Mouse (Mus musculus) forebrain, embryonic 11.5 days (tissue): ENCODE measurements at regions not wholly inside any gene's neighbourhood (a gene's known extent, or its start where the extent isn't known, plus 50 kb on each side); places are given as distances from the start of the nearest gene placed in this dataset.
A peak's percentile ranks its signal among the peaks of the same experiment; 100 is the strongest.

Experiments used
- ATAC-seq: fragments of 200-750 bp; cut with Nextera tagmentation; replicated peaks from 2 replicates; pipeline ENCODE4 v1.8.0; 2017; ENCODE audit warnings: moderate TSS enrichment; ENCODE audit not compliant: low FRiP score
- DNase-seq: peaks from one replicate; pipeline ENCODE4 v3.0.0-alpha.2; 2017; ENCODE audit warnings: low spot score
- H3K27ac ChIP-seq: fragments of 300-500 bp; sonication (generic); 2 replicates; pipeline ENCODE4 v1.5.1; 2014; ENCODE audit warnings: low read depth, low read length
- H3K27me3 ChIP-seq: fragments of 300-500 bp; sonication (generic); 2 replicates; pipeline ENCODE4 v1.6.1; 2014; ENCODE audit warnings: mild to moderate bottlenecking, low read length, mixed read lengths; ENCODE audit not compliant: control insufficient read depth, insufficient read depth
- H3K36me3 ChIP-seq: fragments of 300-500 bp; sonication (generic); 2 replicates; pipeline ENCODE4 v1.6.1; 2014; ENCODE audit warnings: mild to moderate bottlenecking, low read length, moderate library complexity, mixed read lengths; ENCODE audit not compliant: control insufficient read depth, insufficient read depth
- H3K4me1 ChIP-seq: fragments of 300-500 bp; sonication (generic); replicated peaks from 2 replicates; pipeline ENCODE4 v1.6.1; 2014; ENCODE audit warnings: low read length, mixed read lengths; ENCODE audit not compliant: control insufficient read depth, insufficient read depth
- H3K4me2 ChIP-seq: fragments of 300-500 bp; sonication (generic); 2 replicates; pipeline ENCODE4 v1.6.1; 2014; ENCODE audit warnings: low read depth, mild to moderate bottlenecking, low read length, moderate library complexity, mixed read lengths; ENCODE audit not compliant: severe bottlenecking
- H3K4me3 ChIP-seq: fragments of 300-500 bp; sonication (generic); 2 replicates; pipeline ENCODE4 v1.5.1; 2014; ENCODE audit warnings: low read depth, low read length
- H3K9ac ChIP-seq: fragments of 300-500 bp; sonication (generic); 2 replicates; pipeline ENCODE4 v1.6.1; 2014; ENCODE audit warnings: low read length
- H3K9me3 ChIP-seq: fragments of 300-500 bp; sonication (generic); 2 replicates; pipeline ENCODE4 v1.6.1; 2016; ENCODE audit warnings: low read length, mixed read lengths; ENCODE audit not compliant: control insufficient read depth
- WGBS: fragments of 180-500 bp; shearing (Covaris S2); extraction: QIAGEN DNeasy Blood & Tissue Kit; methylation state at CpG from one replicate; pipeline ENCODE4 v1.1.7; 2014; 5-methylcytosine and 5-hydroxymethylcytosine counted together

DNA sequence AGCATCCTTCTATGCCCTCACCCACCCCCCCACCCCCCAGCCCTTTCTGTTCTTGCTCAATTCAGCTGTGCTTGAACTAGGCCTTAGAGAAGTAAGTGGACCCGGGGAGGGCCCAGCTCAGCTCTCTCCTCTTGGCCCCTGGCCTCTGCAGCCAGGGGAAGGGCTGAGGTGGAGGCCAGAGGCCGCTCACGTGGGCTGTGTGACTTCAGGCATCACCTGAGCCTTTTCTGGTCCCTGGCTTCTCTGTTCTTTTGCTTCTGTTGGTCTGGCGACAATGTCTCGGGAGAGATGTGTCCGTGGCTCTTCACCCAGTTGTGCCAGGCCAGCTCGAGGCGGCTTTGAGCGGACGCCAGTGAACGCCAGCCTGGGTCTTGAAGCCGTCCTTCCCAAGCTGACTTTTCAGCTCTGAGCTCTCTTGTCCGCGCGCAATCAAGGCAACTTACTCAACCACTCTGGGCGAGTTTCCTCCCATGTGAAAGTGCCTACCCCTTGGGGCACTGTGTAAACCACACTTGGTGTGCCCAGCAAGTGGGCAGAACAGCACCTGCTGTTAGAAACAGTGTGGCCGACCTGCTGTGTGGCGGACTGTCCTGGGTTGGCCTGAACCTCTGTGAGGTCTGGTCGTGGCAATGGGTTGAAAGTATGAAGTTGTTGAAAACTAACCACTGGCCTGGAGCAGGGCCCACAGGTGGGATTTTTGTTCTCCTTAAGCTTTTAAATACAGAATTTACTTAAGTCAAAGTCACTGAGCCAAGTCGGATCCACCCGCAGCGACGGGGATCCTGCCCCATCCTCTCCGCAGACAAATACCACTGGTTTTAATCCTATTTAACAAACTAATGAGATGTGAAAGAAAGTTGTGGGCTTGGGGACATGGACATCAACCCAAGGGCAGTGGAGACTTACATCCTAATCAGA, 86.9 kb upstream of the Tmem189 start:
- Histone ChIP-seq H3K4me1 (peaks cover 10% of the 10 kb centered on the region), H3K27me3 (no peaks in the 10 kb centered on the region), H3K27ac (peak overlapping the region; percentile 37; the same call in 1 of the 2 replicates), H3K36me3 (no peaks in the 10 kb centered on the region; the same call in 1 of the 2 replicates), H3K4me2 (peak overlapping the region; percentile 99; the same call in 1 of the 2 replicates), H3K9ac (peak overlapping the region; percentile 84), H3K4me3 (peak overlapping the region; percentile 60; the same call in 1 of the 2 replicates), H3K9me3 (no peaks in the 10 kb centered on the region)
- 66% methylated on average over 24 of the region's 24 CpGs for WGBS
- ATAC-seq = no peak
- no peak for DNase-seq

DNA sequence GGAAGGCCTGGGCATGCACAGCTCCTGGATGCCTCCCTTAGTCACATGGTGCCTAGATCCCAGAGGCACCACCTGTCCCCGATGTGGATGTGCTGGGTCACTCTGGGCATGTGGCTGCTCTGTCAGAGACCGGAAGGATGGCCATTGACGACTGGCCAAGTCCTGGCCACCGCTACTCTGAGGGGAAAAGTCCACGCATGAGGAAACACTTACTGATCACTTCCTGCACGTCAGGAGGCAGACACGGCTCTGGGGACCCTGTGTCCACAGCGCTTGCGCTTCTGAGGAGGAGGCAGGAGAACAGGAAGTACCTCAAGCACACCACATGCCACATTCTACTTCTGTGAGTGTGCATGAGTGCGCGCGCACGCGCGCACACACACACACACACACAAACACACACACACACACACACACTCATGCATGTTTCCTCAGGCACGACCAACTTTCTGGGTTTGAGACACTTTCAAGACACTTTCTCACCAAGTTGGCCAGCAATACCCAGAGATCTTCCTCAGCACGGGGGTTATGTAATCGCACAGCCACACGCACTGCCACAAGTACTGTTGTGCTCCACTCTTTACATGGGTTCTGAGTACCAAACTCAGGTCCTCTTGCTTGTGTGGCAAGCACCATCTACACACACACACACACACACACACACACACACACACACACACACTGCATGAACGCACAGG, 85.7 kb upstream of the Tmem189 start:
- Histone ChIP-seq H3K27me3 (no peaks in the 10 kb centered on the region), H3K36me3 (no peaks in the 10 kb centered on the region; the same call in 1 of the 2 replicates), H3K9ac (no peak overlapping the region), H3K4me1 (peaks cover 10% of the 10 kb centered on the region), H3K9me3 (no peaks in the 10 kb centered on the region), H3K27ac (no peak overlapping the region), H3K4me2 (no peak overlapping the region), H3K4me3 (no peak overlapping the region)
- 76% methylated on average over 20 of the region's 20 CpGs for WGBS
- ATAC-seq = no peak
- no peak for DNase-seq

GRCm38 (mm10) chr2:167774806-167775179, 85.2 kb upstream of the Tmem189 start:
- Histone ChIP-seq H3K4me3 (no peak overlapping the region), H3K36me3 (no peaks in the 10 kb centered on the region; the same call in 1 of the 2 replicates), H3K9ac (no peak overlapping the region), H3K4me1 (peaks cover 10% of the 10 kb centered on the region), H3K4me2 (no peak overlapping the region), H3K27me3 (no peaks in the 10 kb centered on the region), H3K9me3 (no peaks in the 10 kb centered on the region), H3K27ac (no peak overlapping the region)
- ATAC-seq (no peak), DNase-seq (no peak)
- WGBS = 20% methylated on average over 10 of the region's 10 CpGs

DNA sequence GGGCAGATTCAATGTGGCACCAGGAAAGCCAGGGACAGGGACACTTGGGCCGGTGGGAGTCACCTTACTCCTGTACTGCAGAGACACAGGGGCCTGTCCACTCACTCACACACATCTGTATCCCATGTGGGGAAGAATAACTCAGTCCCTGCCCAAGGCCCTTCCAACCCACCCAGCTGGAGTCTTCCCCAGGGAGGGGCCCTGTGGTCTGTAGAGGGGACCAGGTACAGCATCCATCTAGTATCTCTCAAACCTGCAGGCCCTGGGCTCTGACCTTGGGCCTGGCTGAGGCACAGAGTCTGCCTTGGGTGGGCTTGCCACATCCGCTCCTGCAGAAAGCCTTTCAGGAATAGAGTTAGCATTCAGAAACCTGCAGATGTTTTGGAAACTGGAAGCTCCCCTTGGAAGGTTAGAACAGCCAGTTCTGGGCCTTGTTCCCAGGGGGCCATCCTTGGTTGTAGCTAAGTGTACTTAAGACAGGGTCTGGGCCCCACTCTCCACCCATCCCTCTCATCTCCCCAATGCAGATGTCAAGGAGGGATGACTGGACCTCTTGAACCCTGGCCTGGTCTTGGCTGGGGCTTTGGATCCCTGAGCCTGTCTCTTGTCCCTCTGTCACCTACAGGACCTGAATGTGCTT, 84.7 kb upstream of the Tmem189 start:
- 93% methylated on average over 2 of the region's 2 CpGs for WGBS
- H3K36me3 ChIP-seq = no peaks in the 10 kb centered on the region
- no peak for ATAC-seq
- no peak overlapping the region for H3K4me3 ChIP-seq
- no peaks in the 10 kb centered on the region for H3K27me3 ChIP-seq
- peaks cover 10% of the 10 kb centered on the region for H3K4me1 ChIP-seq
- no peak overlapping the region for H3K4me2 ChIP-seq
- no peak for DNase-seq
- no peaks in the 10 kb centered on the region for H3K9me3 ChIP-seq
- no peak overlapping the region for H3K9ac ChIP-seq
- no peak overlapping the region for H3K27ac ChIP-seq

DNA sequence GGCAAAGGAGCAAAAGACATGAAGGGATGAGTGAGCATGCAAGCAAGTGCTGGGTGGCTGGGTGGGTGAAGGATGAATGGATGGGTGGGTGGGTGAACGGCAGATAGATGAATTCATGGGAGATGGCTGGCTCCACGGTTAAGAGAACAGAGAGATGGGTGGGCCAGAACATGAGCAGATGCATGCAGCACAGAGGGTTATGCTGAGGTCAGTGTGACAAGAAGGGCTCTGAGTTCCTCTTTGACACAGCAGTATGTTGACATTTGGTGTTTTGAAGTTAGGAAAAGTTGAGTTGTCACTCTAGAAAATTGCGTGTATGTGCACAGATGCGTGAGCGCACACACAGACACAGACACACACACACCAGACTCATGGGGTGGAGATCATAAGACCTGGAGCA, 83.2 kb upstream of the Tmem189 start:
- Histone ChIP-seq H3K27ac (no peak overlapping the region), H3K36me3 (no peaks in the 10 kb centered on the region), H3K27me3 (no peaks in the 10 kb centered on the region), H3K4me1 (peaks cover 6% of the 10 kb centered on the region; the same call in 1 of the 2 replicates), H3K9me3 (no peaks in the 10 kb centered on the region), H3K4me2 (no peak overlapping the region), H3K4me3 (no peak overlapping the region), H3K9ac (no peak overlapping the region)
- DNase-seq (no peak), ATAC-seq (no peak)
- 97% methylated on average over 5 of the region's 5 CpGs for WGBS

DNA sequence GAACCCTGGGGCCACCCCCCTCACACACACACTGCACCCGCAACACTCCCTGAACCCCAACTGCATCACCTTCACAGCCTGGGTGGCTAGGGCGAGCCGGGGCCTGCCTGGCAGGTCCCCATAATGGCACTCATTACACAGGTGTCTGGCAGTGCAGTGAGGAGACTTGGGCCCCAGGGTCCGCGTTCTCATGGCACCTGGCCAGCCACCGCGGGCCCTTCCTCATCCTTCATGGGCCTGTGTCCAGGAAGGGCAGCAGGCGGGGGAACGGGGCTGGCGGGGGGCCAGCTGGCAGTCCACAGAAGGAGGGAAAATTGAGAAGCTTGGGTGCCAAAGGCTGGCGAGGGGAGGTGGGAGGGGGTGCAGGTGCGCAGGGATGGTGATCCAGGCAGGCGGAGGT, 78.3 kb upstream of the Tmem189 start:
- DNase-seq (no peak), ATAC-seq (no peak)
- no peak overlapping the region for H3K4me3 ChIP-seq
- H3K4me2 ChIP-seq = no peak overlapping the region
- H3K9me3 ChIP-seq = no peaks in the 10 kb centered on the region
- 94% methylated on average over 13 of the region's 13 CpGs for WGBS
- no peaks in the 10 kb centered on the region for H3K4me1 ChIP-seq
- H3K27ac ChIP-seq = no peak overlapping the region
- H3K36me3 ChIP-seq = no peaks in the 10 kb centered on the region
- no peak overlapping the region for H3K9ac ChIP-seq
- H3K27me3 ChIP-seq = no peaks in the 10 kb centered on the region

DNA sequence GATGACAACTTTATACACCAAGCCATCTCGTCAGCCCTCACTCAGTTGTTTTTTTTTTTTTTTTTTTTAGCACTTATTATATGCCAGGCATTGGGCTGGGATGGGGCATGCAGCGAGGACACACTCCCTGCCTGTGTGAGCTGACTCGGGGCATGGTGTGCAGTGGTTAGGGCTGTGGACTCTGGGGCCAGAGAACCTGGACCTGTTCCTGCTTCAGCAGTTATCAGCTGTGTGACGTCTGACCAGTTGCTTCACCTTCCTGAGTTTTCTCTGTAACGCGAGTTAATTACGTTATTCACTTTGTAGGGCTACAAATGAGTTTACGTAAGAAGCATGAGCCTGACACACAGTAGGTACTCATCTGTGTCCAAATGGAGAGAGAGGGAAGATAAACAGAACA, 77.7 kb upstream of the Tmem189 start:
- Histone ChIP-seq H3K27me3 (no peaks in the 10 kb centered on the region), H3K27ac (no peak overlapping the region), H3K9ac (no peak overlapping the region), H3K36me3 (no peaks in the 10 kb centered on the region), H3K9me3 (no peaks in the 10 kb centered on the region), H3K4me1 (no peaks in the 10 kb centered on the region), H3K4me3 (no peak overlapping the region), H3K4me2 (no peak overlapping the region)
- ATAC-seq (no peak), DNase-seq (no peak)
- 89% methylated on average over 8 of the region's 8 CpGs for WGBS

DNA sequence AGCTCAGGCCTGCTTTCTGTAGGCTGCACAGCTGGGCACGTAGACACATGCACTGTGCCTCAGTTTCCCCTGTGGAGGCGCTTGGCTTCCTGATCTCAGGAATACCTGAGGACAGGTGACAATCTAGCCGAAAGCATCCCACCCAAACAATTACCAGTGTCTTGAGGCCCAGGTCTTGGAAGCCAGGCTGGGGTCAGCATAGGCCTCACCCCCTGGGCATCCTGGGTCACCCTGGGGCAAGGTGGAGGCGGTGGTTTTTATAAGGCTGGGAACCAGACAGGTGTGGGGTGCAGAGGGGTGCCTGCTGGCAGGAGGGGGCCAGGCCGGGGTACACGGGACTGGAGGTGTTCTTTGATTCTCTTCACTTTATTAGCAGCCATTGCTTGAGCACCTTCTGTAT, 76.2 kb upstream of the Tmem189 start:
- Histone ChIP-seq H3K27ac (no peak overlapping the region), H3K4me2 (no peak overlapping the region), H3K9me3 (no peaks in the 10 kb centered on the region), H3K9ac (no peak overlapping the region), H3K27me3 (no peaks in the 10 kb centered on the region), H3K4me3 (no peak overlapping the region), H3K36me3 (no peaks in the 10 kb centered on the region), H3K4me1 (no peaks in the 10 kb centered on the region)
- DNase-seq (no peak), ATAC-seq (no peak)
- WGBS = 88% methylated on average over 6 of the region's 6 CpGs
